Mouse (Mus musculus) left cerebral cortex, adult 18-20 months (tissue): ENCODE measurements at regions not wholly inside any gene's neighbourhood (a gene's known extent, or its start where the extent isn't known, plus 50 kb on each side); places are given as distances from the start of the nearest gene placed in this dataset.

ENCODE experiments used
- DNase-seq, 2 experiments: peaks; one replicate each; pipeline ENCODE4 v3.0.0; 2021 to 2022; ENCODE audit warnings: low spot score in 2 of 2, mixed read lengths in 1 of 2

DNA sequence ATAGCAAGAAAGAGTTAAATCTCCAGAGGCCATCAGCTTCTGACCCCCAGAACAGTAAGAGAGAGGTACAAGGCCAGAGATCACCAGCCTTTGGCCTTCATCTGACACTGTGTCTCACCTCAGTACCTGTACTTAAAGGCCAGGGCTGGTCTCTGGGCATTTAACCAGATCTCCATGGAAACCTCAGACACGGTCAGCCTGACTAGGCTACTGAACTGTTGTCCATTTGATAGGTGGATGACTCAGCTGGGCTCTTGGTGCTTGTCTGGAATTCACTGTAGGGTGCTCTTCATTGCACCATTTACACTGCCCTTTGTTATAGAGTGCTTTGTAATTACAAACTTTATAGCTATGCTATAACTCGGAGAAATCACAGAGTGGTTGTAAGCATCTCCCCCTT, 335.1 kb upstream of the Camk1g start:
- no peak for DNase-seq

DNA sequence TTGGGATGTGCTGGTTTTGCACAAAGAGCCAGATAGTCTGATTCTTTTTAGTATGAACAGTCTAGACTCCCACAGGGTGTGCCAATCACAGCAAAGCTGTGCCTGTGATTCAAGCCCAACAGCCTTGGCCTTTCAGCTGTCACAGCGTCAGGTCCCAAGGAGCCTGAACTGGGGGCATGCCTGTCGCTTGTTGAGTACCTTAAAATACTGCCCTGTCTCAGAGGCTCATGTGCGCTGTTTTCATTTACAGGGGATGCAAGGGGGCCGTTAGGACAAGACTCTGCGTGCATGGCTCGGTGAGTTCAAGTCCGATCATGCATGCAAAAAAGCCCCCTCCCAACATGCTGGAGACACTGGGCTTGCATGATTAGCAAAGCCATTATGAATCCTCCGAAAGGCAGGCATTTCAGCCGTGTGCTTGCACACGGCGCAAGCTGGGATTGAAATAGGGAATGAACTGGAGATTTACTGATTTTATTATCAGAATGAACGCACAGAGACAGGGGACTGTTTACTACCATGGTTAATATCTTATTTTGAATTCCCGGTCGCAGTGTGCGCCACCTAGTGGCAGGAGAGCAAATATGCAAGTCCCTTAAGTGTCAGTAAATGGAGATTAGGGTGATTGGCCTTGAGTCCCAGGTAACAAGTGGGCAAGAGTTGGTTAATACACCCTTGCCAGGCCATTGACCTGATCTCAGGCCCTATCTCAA, 332.8 kb upstream of the Camk1g start:
- peak; percentile 46 to 48 for DNase-seq

DNA sequence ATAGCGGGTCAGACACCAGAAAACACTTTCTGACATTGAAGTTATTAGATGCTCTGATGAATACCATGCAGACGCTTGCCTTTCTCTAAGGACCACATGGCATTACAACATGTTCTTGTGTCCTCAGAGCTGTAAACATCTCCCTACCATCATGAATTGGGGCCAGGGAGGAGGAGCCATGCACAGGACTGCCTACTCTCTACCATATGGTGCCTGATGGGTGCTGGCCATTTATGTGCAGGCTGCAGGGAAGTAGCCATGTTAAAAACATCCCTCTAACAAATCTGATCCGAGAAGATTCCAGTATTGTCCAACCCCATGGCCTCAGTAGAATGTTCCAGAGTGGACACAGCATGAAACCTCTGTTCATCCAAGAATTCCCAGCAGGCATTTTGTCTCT, 330.1 kb upstream of the Camk1g start:
- no peak for DNase-seq

DNA sequence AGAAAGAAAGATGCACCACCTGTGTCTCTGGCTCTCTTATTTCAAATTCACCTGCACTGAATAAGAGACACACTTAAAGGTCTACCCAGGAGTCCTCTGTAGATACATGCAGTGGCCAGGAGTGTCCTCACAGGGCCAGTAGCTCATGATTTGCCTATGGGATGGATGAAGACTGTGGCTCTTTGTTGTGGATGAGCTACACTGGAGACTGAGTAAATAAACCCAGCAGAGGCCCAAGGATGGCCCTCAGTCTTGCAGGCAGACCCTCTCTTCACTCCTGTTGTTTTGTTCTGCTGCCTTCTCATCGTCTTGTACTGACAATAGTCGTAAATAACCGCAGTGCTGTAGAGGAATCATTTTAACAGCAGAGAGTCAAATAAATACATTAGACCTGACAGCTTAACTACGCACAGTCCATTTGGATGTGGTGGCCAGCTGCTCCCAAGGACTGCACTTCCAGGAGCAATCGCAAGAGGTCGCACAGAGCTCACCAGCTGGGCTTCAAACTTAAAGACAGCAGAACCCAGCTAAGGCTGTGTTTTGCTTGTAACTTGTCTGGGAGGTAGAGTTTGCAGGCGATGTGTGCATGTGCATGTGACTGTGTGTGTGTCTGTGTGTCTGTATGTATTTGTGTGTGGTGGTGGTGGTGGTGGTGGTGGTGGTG, 328.6 kb upstream of the Camk1g start:
- DNase-seq: peak; percentile 84 to 87

DNA sequence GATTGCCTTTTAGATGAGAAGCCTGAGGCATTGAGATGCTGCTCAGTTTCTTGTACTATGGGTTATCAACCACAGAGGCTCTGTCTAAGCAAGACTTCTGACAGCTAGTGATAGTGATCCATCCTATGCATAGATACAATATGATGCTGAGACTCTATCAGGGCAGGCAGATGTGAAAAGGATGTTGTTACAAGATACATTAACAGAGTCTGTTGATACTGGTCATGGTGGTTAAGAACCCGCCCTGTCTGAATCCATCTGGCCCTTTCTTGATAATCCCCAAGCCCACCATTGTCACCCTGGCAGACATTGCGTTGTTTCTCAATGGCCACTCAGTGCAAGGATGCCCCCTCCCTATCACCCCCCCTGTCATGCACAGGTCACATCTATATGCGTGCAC, 327.8 kb upstream of the Camk1g start:
- no peak for DNase-seq

DNA sequence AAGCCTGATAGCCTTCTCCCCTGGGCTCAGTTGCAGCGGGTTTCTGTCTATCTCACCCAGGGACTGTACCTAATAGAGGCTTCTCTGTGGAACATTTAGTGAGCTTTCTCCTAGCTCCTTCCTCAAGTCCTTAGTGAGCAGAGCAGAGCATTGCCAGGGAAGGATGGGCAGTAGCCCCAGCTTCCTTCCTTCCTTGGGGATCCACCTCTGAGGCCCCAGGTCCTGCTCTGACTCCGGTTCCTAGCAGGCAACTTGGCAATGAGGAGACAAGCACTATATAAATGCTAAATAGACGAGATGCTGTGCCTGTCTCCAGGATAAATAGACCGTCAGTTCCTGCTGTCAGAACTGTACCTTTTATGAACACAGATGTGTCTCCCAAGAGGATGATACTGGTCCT, 326.9 kb upstream of the Camk1g start:
- no peak for DNase-seq

DNA sequence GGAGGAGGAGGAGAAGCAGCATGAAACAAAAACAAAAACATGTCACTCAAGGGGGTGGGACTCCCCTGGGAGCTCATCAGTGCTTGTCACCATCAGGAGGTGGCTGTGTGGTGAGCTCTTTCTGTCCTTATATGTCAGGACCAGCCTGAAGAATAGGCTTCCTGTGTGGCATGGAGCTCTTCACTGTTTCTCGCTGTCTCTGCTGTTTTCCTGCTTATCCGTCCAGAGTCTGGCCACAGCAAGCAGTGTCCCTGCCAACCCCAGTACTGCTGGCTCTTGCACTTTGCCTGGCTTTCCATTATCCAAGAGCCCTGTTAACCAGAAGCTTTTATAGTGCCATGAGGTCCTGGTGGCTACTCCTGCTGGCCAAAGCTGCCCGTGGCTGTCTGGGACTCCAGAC, 322.9 kb upstream of the Camk1g start:
- no peak for DNase-seq

DNA sequence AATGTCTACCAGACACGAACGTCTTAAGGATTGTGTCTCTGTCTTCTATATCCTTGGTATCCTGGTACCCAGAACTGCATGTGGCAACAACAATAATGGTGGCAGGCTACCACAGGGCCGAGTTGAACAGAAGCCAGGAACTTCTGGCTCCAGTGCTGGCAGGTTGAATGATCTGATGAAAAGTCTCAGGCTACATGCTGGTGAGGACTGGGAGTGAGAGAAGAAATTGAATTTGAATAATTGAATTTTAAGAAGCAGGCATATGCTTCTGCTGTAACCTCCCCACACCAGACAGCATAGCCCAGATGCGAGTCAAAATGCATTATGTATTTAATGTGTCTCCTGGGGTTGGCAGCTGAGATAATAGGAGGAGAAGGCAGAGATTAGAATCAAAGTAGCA, 319.5 kb upstream of the Camk1g start:
- no peak for DNase-seq

DNA sequence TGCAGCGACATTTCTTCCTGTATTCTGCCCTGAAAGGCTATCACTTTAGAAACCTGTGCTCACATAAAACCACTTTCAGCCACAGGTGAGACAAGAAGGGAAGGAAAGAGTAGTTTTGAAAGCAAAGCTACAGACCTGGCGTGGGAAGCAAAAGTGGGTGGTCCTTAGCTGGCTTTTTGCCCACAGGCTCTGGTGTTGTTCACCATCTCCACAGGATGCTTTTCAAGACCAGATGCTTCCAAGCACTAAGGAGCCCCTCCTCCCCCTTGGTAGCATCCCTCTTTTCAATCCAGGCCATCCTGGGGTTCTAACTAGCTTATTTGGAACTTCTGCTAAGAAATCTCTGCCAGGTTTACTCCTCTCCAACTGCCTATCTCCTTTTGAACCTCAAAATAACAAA, 312.8 kb upstream of the Camk1g start:
- DNase-seq: no peak

DNA sequence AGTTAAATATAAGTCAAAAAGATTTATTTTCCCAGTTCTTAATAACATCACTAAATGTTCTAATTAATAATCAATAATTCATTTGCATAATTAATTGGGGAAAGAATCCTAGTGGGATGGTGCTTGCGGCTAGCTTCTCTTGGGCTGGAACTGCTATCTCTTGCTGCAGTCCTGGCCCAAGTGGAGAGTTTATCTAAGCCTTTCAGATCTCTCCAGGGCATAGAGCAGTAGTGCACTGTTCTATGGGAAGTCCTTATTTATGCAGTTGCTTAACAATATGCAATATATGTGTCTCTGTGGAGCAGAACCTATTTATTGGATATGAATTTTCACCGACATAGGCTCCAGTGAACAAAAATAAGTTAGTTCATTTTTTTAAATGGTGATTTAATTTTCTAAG, 308.4 kb upstream of the Camk1g start:
- DNase-seq: no peak

DNA sequence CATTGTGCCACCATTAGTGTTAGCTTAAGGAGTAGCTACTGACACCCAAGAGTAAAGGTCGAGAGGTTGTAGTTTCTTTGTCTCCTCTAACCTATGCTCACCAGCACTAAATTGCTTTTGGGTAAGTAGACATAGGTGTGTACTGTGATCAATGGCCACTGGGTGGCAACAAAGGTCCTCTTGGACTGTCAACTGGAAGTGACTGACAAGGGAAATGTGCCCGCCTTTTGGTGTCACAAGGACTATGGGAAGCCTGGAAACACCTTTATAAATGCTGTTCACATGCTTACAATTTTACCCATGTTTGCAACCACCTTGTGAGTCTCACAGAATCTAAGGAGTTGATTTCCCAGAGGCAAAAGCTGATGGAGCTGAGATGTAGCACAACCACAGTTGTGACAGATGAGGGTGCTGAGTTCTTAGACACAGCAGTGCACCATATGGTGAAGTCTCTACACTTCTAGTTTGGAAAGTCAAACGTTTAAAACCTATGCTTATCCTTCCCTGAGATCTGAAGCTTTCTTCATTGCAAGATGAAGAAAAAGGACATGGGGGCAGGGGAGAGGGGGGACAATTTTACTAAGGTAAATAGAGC, 303.2 kb upstream of the Camk1g start:
- DNase-seq: peak; percentile 25 to 32

DNA sequence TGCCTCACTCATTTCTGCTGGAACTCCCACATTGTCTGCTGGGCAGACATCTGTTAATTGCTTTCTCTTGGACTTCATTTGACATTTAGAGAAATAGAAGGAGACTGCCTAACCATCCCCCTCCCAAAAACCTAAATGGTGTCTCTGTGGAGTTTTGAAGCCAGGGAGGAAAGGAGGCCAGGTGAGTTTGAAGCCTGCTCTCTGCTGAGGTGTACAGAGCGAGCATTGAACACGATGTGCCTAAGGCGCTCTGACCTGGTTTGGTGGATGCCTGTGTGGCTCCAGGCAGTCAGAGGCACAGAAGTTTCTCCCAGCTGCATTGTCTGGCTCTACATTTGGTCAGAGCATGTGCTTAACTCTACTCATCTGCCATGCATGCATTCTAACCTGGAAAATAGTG, 302.6 kb upstream of the Camk1g start:
- DNase-seq: no peak

DNA sequence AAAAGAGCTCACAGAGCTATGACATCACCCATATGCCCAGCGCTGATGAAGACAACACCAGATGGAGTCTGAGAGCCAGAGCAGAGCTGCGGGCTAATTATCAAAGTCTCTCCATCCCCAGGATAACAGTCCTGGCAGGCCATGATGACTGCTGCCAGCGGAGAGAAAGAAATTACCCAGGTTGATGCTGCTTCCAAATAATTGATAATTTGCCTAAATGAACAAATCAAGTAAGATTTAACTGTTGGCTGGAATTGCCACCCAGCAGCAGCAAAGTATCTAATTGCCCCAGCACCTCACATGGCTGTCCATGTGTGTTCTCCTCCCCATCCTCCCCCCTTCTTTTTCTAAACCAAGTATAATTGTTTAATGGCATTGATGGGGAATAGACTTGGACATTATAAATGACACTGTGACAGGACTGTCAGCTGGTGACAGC, 301.7 kb upstream of the Camk1g start:
- DNase-seq: no peak

DNA sequence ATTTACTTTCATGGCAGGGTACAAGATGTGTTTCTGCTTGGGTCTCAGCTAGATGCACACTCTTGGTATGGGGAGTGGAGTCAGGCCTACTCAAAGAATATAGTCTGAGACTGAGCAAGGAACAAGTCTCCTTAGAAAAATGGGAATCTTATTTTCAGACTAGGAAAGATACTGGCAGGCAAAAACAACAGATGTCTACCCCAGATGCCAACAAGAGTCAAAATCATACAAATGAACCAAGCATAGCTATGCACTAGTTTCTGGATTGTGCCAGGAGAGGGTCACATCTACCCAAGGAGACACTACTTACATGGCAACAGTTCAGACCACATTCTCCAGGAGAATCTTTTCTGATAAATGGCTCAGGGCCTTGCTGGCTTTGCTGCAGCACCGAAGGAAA, 300.9 kb upstream of the Camk1g start:
- DNase-seq: peak in 1 of 2 experiments; percentile 7

DNA sequence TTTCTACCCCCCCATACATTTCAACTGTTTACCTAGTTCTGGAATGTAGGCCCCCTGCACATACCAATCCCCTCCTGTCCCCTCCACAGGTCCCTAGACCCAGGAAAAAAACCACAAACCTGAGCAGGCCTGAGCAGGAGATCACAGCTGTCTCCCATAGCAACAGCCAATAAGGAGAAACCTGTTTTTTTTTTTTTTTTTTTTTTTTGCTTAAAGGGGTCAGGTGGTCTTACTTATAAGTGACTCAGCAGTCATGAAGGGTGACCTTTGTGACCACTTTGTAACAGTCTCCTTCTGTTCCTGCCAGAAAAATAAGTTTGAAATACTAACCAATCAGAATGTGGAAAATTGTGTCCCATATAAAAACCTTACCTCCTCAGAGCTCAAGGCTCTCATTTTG, 299.9 kb upstream of the Camk1g start:
- no peak for DNase-seq

DNA sequence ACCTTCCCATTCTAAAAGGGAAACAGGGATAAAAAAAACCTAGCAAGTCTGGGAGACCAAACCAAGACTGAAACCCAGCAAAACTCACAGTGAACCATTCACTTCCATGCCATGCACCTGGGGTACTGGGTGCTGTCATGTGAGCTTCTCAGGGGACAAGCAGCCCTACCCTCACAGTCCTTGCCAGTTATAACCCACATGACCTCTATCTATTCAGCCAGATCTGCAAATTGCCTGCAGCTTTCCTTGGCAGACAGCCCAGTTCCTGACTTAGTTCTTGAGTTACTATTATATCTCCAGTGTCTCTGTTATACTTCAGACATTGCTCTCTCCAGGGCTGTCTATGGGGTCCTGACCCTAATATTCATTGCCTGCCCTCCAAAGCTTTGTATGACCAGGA, 298.7 kb upstream of the Camk1g start:
- no peak for DNase-seq

DNA sequence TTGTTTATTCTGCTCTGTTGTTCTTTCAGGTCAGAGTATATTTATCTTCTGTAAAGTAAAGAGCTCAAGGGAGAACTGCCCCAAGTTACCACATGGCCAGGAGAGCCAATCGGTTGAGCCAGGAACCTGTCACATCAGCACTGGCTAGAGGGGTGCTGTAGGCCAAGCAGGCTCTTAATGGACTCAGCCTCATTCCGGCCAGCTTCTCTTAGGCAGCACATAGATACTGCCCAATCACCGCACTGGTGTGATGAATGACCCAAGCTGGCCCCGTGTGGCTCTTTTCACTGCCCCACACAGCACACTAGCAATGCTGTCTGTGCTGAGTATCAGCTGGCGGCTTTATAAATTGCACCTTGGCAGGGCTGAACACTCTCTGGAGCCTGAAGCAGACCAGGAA, 295.8 kb upstream of the Camk1g start:
- DNase-seq: no peak

DNA sequence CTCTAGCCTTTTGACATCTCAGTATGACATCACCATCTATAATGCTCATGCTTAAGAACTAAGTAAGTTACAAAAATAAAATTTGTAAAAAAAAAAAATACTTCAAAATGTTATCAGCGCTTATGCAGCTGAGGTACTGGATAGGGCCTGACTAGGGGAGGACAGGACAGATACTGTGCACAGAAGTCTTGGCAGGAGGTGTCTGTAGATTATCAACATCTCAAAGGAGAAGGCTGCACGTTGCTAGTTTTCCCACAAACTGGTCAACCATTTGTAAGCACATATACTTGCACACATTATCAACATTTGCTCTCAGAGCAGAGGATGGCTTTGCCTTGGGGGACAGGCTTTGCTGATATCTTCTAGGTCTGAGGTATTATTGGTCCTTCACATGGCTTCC, 294.5 kb upstream of the Camk1g start:
- DNase-seq: no peak

DNA sequence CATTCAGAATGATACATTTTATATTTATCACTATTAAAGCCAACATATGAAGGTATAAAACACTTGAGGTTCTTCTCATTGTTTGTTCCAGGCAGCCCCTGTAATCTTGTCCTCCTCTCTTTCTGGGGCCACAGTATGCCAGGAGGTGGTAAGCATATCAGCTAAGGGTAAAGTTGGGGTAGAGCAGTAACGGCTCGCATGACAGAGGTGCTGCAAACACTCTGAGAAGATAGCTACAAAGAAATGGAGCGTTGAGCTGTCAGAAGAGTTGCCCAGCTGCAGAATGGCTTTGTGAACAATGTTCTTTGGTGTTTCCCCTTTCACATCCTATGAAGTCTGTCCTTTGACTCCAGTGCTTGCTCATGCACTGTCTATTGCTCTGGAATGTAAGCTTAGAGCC, 293.5 kb upstream of the Camk1g start:
- DNase-seq: no peak

DNA sequence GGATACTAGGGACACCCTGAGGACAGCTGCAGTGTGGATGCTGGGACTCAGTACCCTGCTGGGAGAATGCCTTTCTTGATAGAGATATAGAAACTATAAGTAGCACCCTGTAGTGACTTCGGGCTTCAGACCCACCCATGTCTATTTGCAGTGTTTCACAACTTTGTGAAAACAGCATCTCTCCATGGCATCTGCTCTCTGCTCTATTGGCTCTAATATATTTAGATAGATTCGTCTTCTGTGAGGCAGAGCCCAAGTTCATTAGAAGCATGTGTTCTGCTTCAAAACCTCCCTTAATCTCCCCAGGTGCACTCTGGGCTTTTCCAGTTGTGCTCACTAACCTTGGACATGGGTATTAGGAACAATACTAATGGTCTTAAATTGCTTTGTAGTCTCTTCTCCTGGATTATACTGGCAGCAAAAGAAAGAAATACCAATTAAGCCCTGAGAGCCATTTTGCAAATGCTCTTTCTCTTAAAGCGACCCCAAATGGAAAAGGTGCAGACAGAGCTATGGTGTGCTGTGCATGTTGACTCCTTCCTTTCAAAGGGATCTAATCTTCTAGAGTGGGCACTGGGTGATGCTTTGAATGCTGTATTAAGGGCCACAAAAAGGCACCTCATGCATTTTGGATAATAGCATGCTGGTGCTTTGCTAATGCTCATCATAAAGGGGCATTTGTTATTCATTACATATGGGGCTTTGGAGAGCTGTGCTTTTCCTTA, 292.2 kb upstream of the Camk1g start:
- no peak for DNase-seq

DNA sequence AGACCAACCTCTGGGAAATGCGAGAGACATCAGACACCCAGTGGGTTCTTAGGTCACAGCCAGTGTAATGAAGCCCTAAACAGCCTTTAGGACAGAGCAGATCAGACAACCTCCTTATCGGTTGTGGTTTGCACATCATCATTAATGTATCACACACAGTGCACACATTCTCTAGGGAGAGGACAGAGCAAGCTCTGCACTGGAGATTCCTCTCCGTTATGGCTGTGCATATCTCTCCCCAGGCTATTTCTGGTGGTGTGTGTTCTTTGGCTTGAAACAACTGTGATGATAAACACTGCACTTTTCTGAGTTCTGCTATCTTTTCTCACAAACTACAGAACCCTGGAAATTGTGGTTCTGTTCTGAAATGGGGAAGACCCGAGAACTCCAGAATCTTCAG, 291.3 kb upstream of the Camk1g start:
- no peak for DNase-seq

DNA sequence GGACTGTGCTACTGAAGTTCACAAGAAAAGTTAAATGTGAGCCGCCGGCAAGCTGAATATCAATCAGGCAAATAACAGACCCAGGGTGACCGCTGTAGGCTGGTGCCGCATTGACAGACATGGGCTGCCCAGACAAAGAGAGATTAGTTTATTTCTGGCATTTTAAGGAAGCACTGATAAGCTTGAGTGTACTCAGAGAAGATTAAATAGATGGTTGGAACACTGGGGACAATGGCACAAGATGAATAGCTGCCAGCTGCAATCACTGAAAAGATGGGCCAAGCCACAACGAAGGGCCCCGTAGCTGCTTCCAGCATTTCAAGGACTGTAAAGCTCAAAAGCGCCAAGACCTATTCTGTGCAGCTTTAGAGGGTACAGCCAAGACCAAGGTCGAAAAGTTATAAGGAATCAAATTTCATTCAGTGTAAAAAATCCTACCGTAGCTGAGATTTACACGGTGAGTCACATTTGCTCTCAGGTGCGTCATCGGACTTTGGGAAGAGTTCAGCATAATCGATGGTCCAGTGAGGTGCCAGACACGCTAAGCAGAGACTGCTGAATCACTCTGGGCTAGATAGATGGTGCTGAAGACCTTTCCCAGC, 285.1 kb upstream of the Camk1g start:
- DNase-seq: no peak
